Mouse (Mus musculus): ENCODE measurements around the gene Mrpl1.

DNA sequence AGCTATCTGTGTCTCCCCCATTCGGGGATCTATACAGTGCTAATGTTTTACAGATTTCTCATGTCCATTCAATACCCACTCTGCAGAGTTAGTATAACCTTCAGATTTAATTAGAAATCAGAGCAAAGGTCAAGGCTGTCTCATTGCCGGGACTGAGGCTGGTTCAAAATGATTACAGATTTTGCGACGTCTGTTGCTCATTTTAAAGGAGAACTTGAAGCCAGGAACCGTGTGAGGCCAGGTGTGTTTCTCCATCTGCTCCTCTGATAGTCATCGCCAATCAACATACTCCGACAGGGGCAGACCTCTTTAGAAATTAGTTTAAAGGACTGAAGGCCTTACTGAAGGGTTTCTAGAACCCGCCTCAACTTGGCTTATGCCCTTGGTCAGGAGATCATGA is 96.5 kb downstream of the Mrpl1 start:
- TF ChIP-seq CTCF (IDR thresholded peaks at IDR 0.05; ENCODE audit: borderline replicate concordance, insufficient read depth, low read length), result no peak
- TF ChIP-seq POLR2A (IDR thresholded peaks at IDR 0.05; ENCODE audit: low read depth, low read length), result no peak
